Mouse (Mus musculus) limb, embryonic 14.5 days (tissue): ENCODE measurements around the gene Slc22a15. TPM values are rescaled to one million over a fixed set of nuclear protein-coding genes. Genes with fewer than 3 reads are reported as not detected.

ENCODE experiments used
- ATAC-seq: fragments of 200-750 bp; cut with Nextera tagmentation; 2 replicates; pipeline ENCODE4 v1.8.0; 2017; ENCODE audit warnings: low read depth, moderate number of reproducible peaks, moderate TSS enrichment; ENCODE audit not compliant: low FRiP score
- DNase-seq: peaks from one replicate; pipeline ENCODE4 v3.0.0-alpha.2; 2015; ENCODE audit warnings: low spot score
- H3K27ac ChIP-seq: fragments of 300-500 bp; sonication (generic); replicated peaks from 2 replicates; pipeline ENCODE4 v1.5.1; 2014; ENCODE audit warnings: low read depth, mild to moderate bottlenecking, low read length, moderate library complexity, mixed read lengths
- H3K27me3 ChIP-seq: fragments of 300-500 bp; sonication (generic); 2 replicates; pipeline ENCODE4 v1.6.1; 2014; ENCODE audit warnings: low read length, mixed read lengths; ENCODE audit not compliant: control insufficient read depth, insufficient read depth
- H3K36me3 ChIP-seq: fragments of 300-500 bp; sonication (generic); 2 replicates; pipeline ENCODE4 v1.6.1; 2014; ENCODE audit warnings: mild to moderate bottlenecking, low read length, moderate library complexity, mixed read lengths; ENCODE audit not compliant: control insufficient read depth, insufficient read depth
- H3K4me1 ChIP-seq: fragments of 300-500 bp; sonication (generic); 2 replicates; pipeline ENCODE4 v1.6.1; 2014; ENCODE audit warnings: antibody characterized with exemption, low read length, mixed read lengths; ENCODE audit not compliant: control insufficient read depth, insufficient read depth
- H3K4me2 ChIP-seq: fragments of 300-500 bp; sonication (generic); replicated peaks from 2 replicates; pipeline ENCODE4 v1.6.1; 2014; ENCODE audit warnings: low read depth, mild to moderate bottlenecking, low read length, moderate library complexity; ENCODE audit not compliant: severe bottlenecking
- H3K4me3 ChIP-seq: fragments of 300-500 bp; sonication (generic); replicated peaks from 2 replicates; pipeline ENCODE4 v1.5.1; 2014; ENCODE audit warnings: low read length
- H3K9ac ChIP-seq: fragments of 300-500 bp; sonication (generic); 2 replicates; pipeline ENCODE4 v1.6.1; 2014; ENCODE audit warnings: mild to moderate bottlenecking, low read depth, low read length, moderate library complexity; ENCODE audit not compliant: severe bottlenecking
- H3K9me3 ChIP-seq: fragments of 300-500 bp; sonication (generic); 2 replicates; pipeline ENCODE4 v1.6.1; 2016; ENCODE audit warnings: low read length; ENCODE audit not compliant: control insufficient read depth
- POLR2A ChIP-seq: fragments of 200-500 bp; IDR thresholded peaks from 2 replicates; pipeline ENCODE4 v1.8.0; 2012; ENCODE audit warnings: inconsistent platforms, mild to moderate bottlenecking, moderate library complexity, borderline replicate concordance; ENCODE audit not compliant: insufficient read depth, insufficient read length; ENCODE audit errors: extremely low read depth
- WGBS: fragments of 180-500 bp; shearing (Covaris S2); extraction: QIAGEN DNeasy Blood & Tissue Kit; methylation state at CpG from one replicate; pipeline ENCODE4 v1.1.7; 2014; 5-methylcytosine and 5-hydroxymethylcytosine counted together
- polyA plus RNA-seq, 2 experiments: library from polyadenylated mRNA; depleted of rRNA in 1 of 2; stranded (reverse) in 1 of 2; unstranded in 1 of 2; fragments of >200 nt; fragmentation: Nextera tagmentation in 1 of 2; extraction: Ambion mirVana in 1 of 2; gene quantifications; 2 replicates each; pipeline versions ENCODE4 v1.2.1 to v1.2.3; 2012 to 2014

Slc22a15 gene
- polyA plus RNA-seq, 2 experiments = 5.8 to 11.5 TPM

- H3K36me3 ChIP-seq = peaks cover 15% of the 10 kb centered on the region; the same call in 1 of the 2 replicates
- H3K27me3 ChIP-seq = no peaks in the 10 kb centered on the region
- H3K4me2 ChIP-seq = no peak overlapping the region
- DNase-seq (no peak), ATAC-seq (no peak)
- TF ChIP-seq POLR2A = no peak
- no peak overlapping the region for H3K4me3 ChIP-seq
- no peaks in the 10 kb centered on the region for H3K9me3 ChIP-seq
- no peak overlapping the region for H3K27ac ChIP-seq
- 80% methylated on average over 7 of the region's 7 CpGs for WGBS
- H3K9ac ChIP-seq = no peak overlapping the region
- H3K4me1 ChIP-seq = no peaks in the 10 kb centered on the region
Measured at GRCm38 (mm10) chr3:101895376-101895910, 28.8 kb downstream of the Slc22a15 start.

GRCm38 (mm10) chr3:101885591-101885990, 38.7 kb downstream of the Slc22a15 start:
- Histone ChIP-seq H3K4me3 (no peak overlapping the region), H3K27me3 (no peaks in the 10 kb centered on the region), H3K36me3 (no peaks in the 10 kb centered on the region), H3K4me1 (no peaks in the 10 kb centered on the region; the same call in 1 of the 2 replicates), H3K9me3 (no peaks in the 10 kb centered on the region), H3K9ac (no peak overlapping the region), H3K27ac (no peak overlapping the region), H3K4me2 (no peak overlapping the region)
- DNase-seq = peak; percentile 20
- TF ChIP-seq POLR2A = no peak
- 0 out of 2 replicates have a peak, but pooled peaks have one; percentile 53 for ATAC-seq
- WGBS = 69% methylated on average over 3 of the region's 3 CpGs

- DNase-seq = no peak
- Histone ChIP-seq H3K4me1 (no peaks in the 10 kb centered on the region; the same call in 1 of the 2 replicates), H3K27ac (no peak overlapping the region), H3K9ac (no peak overlapping the region), H3K4me2 (no peak overlapping the region), H3K4me3 (no peak overlapping the region), H3K27me3 (no peaks in the 10 kb centered on the region), H3K9me3 (no peaks in the 10 kb centered on the region), H3K36me3 (peaks cover 1% of the 10 kb centered on the region)
- WGBS = 65% methylated on average over 4 of the region's 4 CpGs
- ATAC-seq = no peak
- no peak for TF ChIP-seq POLR2A
Measured at GRCm38 (mm10) chr3:101885041-101885440, 39.2 kb downstream of the Slc22a15 start.

- Histone ChIP-seq H3K4me1 (no peaks in the 10 kb centered on the region; the same call in 1 of the 2 replicates), H3K9me3 (no peaks in the 10 kb centered on the region), H3K4me2 (no peak overlapping the region), H3K27me3 (no peaks in the 10 kb centered on the region), H3K27ac (no peak overlapping the region), H3K9ac (no peak overlapping the region), H3K4me3 (no peak overlapping the region), H3K36me3 (peaks cover 8% of the 10 kb centered on the region)
- no peak for TF ChIP-seq POLR2A
- WGBS = 63% methylated on average over 3 of the region's 3 CpGs
- ATAC-seq (no peak), DNase-seq (no peak)
Measured at GRCm38 (mm10) chr3:101883902-101884301, 40.4 kb downstream of the Slc22a15 start.

GRCm38 (mm10) chr3:101881721-101882120, 42.5 kb downstream of the Slc22a15 start:
- H3K4me2 ChIP-seq = no peak overlapping the region
- H3K36me3 ChIP-seq = peaks cover 22% of the 10 kb centered on the region
- H3K4me3 ChIP-seq = no peak overlapping the region
- 48% methylated on average over 9 of the region's 9 CpGs for WGBS
- TF ChIP-seq POLR2A = no peak
- no peak for DNase-seq
- no peaks in the 10 kb centered on the region for H3K9me3 ChIP-seq
- no peaks in the 10 kb centered on the region; the same call in 1 of the 2 replicates for H3K4me1 ChIP-seq
- no peak overlapping the region for H3K9ac ChIP-seq
- H3K27ac ChIP-seq = no peak overlapping the region
- H3K27me3 ChIP-seq = no peaks in the 10 kb centered on the region
- ATAC-seq = no peak

GRCm38 (mm10) chr3:101880818-101881217, 43.4 kb downstream of the Slc22a15 start:
- Histone ChIP-seq H3K36me3 (peaks cover 24% of the 10 kb centered on the region), H3K9me3 (no peaks in the 10 kb centered on the region), H3K9ac (no peak overlapping the region), H3K4me2 (no peak overlapping the region), H3K4me3 (no peak overlapping the region), H3K4me1 (no peaks in the 10 kb centered on the region; the same call in 1 of the 2 replicates), H3K27me3 (no peaks in the 10 kb centered on the region), H3K27ac (no peak overlapping the region)
- TF ChIP-seq POLR2A = no peak
- 40% methylated on average over 6 of the region's 6 CpGs for WGBS
- ATAC-seq (peak; percentile 50; the same call in 1 of the 2 replicates), DNase-seq (peak; percentile 65)
